Mouse (Mus musculus) frontal cortex, postnatal 36 days (tissue): ENCODE measurements at regions not wholly inside any gene's neighbourhood (a gene's known extent, or its start where the extent isn't known, plus 50 kb on each side); places are given as distances from the start of the nearest gene placed in this dataset.
A peak's percentile ranks its signal among the peaks of the same experiment; 100 is the strongest.
"Not testable (repeated sequence)": the region's sequence is repeated elsewhere in the genome, so short reads cannot be mapped to it uniquely, and the experiment has no call there.

Experiments
- DNase-seq, 2 experiments: peaks; one replicate each; pipeline ENCODE4 v3.0.0; 2022; ENCODE audit warnings: low spot score in 2 of 2

- DNase-seq, result peak in 1 of 2 experiments; percentile 19
Observed at GRCm38 (mm10) chr12:63805458-63805857, 669.0 kb downstream of the Fscb start.

GRCm38 (mm10) chr12:63804008-63804407 lies 670.5 kb downstream of the Fscb start:
- DNase-seq, result no peak

- DNase-seq, result peak; percentile 6 to 69
Observed at GRCm38 (mm10) chr12:63791667-63792066, 682.8 kb downstream of the Fscb start.

DNA sequence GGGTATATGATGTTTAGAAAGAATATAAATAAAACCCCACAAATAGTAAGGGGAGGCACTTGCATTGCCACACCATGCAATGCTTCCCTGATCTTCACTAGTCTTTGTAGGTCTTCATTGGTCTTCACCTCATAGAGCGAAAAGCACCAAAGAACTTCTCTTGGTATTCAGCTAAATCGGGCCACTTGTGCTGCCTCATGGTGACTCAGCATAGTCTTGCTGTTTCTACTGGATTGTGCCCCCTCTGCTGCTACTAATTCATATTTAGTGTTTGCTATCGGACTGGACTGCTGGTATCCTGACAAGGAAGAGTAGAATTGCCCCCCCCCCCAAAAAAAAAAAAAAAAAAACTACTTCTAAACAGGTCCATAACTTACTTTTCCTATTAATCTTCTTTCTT lies 696.6 kb downstream of the Fscb start:
- no peak for DNase-seq

DNA sequence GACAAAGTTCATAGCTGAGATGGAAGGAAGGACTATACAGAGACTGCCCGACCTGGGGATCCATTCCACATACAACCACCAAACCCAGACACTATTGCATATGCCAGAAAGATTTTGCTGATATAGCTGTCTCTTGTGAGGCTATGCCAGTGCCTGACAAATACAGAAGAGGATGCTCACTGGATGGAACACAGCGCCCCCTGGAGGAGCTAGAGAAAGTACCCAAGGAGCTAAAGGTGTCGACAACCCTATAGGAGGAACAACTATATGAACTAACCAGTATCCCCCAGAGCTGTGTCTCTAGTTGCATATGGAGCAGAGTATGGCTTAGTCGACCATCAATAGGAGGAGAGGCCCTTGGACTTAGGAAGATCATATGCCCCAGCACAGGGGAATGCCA lies 713.4 kb downstream of the Fscb start:
- DNase-seq, result not testable (repeated sequence)
